Mouse (Mus musculus) left cerebral cortex, postnatal 36 days (tissue): ENCODE measurements around the gene Tipin. TPM values are rescaled to one million over a fixed set of nuclear protein-coding genes. Genes with fewer than 3 reads are reported as not detected.
"Not testable (repeated sequence)": the region's sequence is repeated elsewhere in the genome, so short reads cannot be mapped to it uniquely, and the experiment has no call there.

ENCODE experiments used
- DNase-seq, 2 experiments: peaks; one replicate each; pipeline ENCODE4 v3.0.0; 2021 to 2022; ENCODE audit warnings: low spot score in 2 of 2, mixed read lengths in 1 of 2
- intact Hi-C: fragments of 180-260 bp; cut with DNase I; formaldehyde crosslinking; loops from one replicate; pipeline ENCODE4 v1.15.1; 2025
- total RNA-seq, 2 experiments: library from RNA; stranded (reverse); gene quantifications; 2 replicates each; pipeline ENCODE4 v1.2.3; 2021

The Tipin gene
- total RNA-seq, 2 experiments from 2014 or later: 16.8 to 27.1 TPM

DNA sequence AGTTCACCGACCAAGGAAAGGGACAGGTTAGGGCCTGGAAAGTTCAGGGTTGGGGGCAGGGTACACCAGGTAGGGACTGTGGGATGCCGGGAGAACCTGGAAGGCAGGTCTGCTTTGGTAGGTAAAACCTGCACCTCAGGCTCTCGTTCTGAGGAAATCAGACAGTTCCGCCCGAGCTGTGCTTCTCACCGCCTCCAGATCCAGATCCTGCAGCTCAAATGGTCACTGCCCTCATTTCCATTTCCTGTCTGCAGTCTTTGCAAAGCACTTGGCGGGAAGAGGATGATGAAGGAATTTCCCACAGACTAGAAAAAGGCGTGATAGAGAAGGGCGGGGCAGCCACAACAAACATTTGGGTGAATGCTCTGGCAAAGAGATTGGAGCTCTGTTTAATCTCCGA is 13.2 kb upstream of the Tipin start:
- no peak for DNase-seq
- intact Hi-C loops: no loop called here

DNA sequence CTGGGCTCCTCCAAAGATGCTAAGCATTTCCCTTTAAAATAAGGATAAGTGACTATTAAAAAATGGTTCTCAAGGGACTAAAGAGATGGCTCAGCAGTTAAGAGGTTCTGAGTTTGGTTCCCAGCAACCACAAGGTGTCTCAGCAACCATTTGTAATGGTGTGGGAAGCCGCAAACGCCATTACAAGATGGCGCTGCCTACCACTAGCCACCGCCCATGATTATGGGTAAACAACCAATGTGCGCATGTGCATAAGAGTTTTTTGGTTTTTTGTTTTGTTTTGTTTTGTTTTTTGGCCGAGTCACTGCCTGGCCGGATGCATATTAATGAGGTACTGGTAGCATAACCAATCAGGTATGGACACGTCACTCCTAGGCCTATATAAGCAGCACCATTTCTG is 12.5 kb upstream of the Tipin start:
- DNase-seq, intact Hi-C loops: not testable (repeated sequence)

DNA sequence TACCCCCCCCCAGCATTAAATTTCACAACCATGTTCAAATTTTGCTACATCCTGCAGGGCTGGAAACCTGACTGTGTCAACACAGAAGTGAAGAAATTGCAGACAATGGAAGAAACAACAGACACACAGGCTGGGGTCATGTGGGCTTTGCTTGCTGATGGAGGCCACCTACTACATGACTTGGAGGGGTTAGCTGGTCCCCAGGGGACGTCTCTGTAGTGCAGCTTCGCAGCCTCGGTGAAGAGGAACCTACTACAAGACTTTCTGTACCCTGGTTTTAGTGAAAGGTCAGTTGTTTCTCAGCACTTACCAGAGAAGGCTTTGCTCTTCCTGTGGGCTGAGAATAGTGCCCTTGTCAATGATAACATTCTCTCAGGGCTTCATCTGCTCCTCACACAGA is 10.1 kb upstream of the Tipin start:
- intact Hi-C loops: loop anchor here (5.0 to 10.0 kb wide), 2 partner anchors 134 to 356 kb away; no protein-coding TSS in a partner anchor
- no peak for DNase-seq

DNA sequence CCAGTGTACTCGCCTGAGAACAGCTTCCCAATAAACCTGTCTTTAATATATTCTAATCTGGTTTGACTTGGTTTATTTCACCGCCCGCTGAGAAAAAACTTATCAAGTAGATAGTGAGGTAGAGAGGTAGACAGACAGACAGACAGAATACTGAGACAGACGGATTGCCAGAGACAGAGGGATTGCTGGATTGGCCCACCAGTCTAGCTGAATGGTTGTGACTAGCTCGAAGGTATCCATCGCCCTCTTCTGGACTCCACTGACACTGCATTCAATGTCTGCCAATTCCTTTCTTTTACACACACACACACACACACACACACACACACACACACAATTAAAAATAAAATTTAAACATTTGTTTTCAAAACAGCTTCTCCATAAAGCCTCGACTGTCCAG is 8.8 kb upstream of the Tipin start:
- DNase-seq: peak; percentile 38 to 48

DNA sequence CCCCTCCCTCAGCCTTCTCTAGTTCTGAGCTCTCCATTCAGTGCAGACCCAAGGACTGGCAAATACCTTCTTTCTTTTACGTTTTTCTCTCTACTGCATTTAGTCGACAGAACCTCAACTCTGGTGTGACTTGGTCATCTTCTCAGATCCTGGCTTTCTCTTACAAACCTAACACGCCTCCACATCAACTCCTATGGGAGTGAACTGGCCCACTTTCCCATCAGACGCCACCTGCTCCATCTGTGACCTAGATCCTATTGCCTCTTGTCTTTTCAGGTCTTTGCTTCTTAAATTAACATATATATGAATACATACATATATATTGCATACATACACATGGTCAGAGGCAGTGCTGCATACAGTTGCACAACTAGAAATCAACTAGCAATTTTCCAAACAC is 7.6 kb upstream of the Tipin start:
- DNase-seq: no peak

More for the DNA sequence above, 8.8 kb upstream of the Tipin start:
- intact Hi-C loops: loop anchor here (5.0 to 10.0 kb wide), 2 partner anchors 135 to 358 kb away; no protein-coding TSS in a partner anchor

DNA sequence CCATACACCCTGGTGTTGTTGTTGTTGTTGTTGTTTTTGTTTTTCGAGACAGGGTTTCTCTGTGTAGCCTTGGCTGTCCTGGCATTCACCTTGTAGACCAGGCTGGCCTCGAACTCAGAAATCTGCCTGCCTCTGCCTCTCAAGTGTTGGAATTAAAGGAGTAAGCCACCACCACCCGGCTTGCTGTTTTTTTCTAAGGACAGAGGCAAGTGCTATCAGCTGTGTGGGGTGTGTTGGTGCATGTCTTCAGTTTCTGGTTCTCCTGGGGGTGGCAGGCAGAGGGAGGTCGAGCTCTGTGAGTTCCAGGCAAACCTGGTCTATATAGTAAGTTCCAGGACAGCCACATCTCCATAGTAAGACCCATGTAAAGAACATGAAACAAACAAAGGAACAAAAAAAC is 7.1 kb upstream of the Tipin start:
- intact Hi-C loops: loop anchor here (5.0 to 10.0 kb wide), 2 partner anchors 137 to 359 kb away; no protein-coding TSS in a partner anchor
- DNase-seq: no peak

More for the DNA sequence above, 7.6 kb upstream of the Tipin start:
- intact Hi-C loops: loop anchor here (5.0 to 10.0 kb wide), 2 partner anchors 136 to 359 kb away; no protein-coding TSS in a partner anchor

DNA sequence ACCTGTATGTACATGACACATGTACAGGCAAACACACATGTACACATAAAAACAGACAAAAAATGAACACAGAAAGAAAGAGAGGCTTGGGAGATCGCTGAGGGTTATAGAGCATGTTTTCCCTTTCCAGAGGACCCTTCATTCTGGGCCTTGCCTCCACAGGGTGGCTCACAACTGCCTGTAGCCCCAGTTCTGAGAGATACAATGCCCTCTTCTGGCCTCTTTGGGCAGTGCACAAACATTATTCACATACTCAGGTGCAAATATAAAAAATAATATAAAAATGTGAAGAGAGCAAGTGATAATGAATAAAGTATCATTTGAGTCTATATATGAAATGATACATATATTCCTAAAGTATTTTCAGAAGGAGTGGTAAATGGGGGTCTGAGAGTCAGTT is 6.5 kb upstream of the Tipin start:
- intact Hi-C loops: loop anchor here (5.0 to 10.0 kb wide), 2 partner anchors 138 to 360 kb away; no protein-coding TSS in a partner anchor
- no peak for DNase-seq

DNA sequence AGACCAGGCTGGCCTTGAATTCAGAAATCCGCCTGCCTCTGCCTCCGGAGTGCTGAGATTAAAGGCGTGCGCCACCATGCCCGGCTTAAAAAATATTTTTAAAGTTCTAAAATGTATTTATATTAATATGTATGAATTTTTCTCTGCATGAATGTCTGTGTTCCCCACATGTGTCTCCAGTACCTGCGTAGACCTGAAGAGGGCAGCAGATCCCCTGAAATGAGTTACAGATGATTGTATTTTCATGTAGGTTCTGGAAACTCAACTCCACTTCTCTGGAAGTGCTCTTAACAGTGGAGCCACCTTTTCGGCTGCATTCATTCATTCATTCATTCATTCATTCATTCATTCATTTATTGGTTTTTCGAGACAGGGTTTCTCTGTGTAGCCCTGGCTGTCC is 3.7 kb upstream of the Tipin start:
- intact Hi-C loops: loop anchor here (10.0 kb wide), 1 partner anchor 363 kb away; no protein-coding TSS in a partner anchor
- DNase-seq: peak; percentile 29 to 51

DNA sequence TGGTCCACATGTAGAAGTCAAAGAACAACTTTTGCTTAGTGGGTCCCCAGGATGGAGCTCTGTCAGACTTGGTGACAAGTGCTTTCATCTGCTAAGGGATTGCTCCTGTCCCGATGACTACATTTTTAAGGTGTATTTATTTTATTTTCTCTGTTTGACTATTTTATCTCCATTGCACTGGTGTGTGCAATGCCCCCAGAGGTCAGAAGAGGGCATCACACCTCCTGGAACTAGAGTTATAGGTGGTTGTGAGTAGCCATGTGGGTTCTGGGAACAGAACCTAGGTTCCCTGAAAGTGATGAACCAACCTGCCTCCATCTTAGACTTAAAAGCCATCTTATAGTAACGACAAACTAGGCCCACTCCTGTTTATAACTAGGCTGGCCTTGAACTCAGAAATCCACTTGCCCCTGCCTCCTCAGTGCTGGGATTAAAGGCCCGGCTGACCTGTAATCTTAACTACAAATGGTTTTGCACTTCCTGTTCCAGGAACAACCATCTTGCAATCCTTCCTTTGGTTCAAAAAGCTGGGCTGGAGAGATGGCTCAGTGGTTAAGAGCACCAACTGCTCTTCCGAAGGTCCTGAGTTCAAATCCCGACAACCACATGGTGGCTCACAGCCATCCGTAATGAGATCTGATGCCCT is 2.6 kb upstream of the Tipin start:
- DNase-seq: no peak
- intact Hi-C loops: loop anchor here (10.0 kb wide), 1 partner anchor 364 kb away; no protein-coding TSS in a partner anchor

DNA sequence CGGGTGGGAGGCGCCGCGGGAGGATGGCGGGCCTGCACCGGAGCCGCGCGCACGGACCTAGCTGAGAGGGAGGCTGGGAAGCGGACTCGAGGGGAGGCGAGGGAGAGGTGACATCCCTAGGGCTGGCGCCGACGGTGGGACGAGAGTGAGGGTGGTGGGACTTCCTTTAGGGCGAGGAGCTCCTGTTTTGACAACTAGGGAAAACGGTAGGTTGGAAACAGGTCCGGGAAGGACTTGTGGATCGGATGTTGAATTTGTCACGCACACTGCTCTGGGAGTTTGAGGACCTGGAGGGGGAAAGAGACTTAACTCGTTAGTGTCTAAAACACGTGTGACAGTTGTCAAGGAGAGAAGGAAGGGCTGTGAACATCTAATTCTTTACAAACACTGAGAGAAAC is 399 bp downstream of the Tipin start:
- intact Hi-C loops: no loop called here
- no peak for DNase-seq

DNA sequence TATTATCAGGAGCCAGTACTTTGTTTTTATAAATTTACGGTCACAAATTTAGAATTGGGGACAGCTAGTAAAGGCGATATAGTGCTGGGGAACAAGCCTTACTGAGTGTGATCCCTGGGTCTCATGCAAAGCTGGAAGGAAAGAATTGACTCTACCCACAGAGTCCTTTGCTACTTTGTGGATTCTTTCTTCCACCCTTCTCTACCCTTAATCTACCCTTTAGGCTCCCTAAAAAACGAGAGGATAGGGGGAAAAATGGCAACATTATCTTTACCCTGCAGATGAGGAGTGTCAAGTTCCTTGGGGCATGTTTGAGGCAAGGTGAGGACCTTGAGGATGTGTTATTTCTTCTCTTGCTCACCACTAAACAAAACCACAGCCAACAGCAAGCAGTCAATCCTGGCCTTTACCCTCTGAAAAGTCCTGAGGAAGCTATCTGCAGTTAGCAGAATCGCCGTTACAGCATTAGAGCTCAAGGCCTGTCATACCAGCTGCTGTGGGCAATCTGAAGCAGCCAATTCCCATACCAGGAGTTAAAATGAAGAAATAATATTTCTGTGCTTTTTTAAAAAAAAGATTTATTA is 1.1 kb downstream of the Tipin start:
- intact Hi-C loops: no loop called here
- no peak for DNase-seq

DNA sequence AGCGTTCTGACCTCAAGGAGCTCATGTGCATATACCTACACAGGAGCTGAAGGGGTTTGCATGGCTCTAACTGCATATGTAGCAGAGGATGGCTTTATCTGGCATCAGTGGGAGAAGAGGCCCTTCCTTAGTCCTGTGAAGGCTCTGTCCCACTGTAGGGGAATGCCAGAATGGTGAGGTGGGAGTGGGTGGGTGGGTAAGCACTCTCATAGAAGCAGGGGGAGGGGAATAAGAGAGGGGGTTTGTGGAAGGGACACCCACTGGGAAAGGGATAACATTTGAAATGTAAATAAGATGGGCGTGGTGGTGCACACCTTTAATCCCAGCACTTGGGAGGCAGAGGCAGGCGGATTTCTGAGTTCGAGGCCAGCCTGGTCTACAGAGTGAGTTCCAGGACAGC is 21.7 kb downstream of the Tipin start:
- intact Hi-C loops, DNase-seq: not testable (repeated sequence)

DNA sequence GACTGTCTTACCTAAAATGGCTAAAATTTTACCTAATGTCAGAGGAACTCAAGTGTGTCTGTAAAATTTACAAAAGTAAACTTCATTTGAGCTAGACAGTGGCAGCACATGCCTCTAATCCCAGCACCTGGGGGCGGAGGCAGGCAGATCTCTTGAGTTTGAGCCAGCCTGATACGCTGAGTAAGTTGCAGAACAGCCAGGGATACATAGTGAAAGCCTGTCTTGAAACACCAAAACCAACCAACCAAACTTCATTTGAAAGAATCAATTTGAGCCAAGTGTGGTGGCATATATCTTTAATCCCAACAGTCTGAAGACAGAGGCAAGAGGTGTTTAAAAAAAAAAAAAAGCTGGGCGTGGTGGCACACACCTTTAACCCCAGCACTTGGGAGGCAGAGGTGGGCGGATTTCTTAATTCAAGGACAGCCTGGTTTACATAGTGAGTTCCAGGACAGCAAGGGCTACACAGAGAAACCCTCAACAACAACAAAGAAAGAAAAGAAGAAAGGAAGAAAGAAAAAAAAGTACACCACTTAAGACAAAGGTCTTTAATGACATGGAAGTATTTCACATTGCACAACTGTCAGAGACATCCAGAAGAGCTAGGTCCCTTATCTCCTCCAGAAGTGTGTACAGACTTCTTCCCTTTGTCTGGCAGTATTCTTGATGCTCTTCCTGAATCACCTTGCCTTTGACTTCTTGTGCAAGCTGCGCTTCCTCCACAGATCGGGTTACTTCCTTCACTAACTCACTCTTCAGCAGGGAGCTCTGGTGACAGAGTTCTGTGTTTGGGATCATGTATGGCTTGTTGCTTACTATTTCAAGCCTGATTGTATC is 25.3 kb downstream of the Tipin start:
- no peak for DNase-seq
- intact Hi-C loops: no loop called here

DNA sequence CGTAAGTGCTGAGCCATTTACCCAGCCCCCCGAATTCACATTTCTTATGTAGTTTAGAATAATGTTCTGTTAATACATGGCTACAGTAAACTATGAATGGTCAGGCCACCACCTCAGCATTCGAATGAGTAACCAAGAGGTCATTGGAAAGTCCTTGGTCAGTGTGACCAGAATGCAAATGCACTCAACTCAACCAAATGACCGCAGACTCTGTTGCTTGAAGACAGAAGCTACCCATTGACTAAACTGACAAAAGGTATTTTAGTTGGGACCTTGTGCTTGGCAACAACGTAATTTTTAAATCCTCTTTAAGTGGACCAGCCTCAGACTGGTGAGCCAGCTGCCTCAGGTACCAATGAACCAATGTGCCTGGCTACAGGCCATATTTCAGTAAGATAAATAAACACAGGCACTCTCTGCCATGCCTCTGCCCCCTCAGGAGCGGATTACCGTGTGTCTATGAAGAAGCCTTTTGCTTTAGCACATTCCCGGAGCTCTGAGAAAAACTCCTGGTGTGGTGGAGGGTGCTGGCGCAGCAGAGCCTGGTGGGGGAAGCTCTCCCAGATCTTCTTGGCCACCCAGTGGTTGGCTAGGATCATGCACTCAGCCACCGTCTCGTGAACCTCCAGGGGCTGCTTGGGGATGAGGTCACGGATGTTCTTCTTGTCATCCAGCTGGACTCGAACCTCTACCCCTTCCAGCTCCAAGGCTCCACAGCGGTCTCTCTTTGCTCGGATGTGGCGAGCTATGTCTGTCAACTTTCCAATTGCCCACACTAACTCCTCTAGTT is 29.8 kb downstream of the Tipin start:
- no peak for DNase-seq
- intact Hi-C loops: no loop called here

DNA sequence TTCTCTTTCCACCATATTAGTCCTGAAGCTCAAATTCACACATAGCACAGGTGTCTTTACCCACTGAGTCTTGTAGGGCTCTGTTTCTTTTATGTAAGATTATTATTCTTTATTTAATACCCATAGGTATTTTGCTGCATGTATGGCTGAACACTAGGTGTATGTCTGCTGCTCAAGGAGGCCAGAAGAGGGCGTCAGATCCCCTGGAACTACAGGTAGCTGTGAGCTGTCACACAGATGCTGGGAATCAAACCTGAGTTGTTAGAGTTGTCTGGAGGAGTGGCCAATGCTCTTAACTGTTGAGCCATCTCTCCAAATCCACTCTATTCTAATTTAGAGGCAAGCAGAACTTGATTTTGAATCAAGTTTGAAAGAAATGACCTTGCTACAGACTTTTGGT is 30.7 kb downstream of the Tipin start:
- DNase-seq: no peak
- intact Hi-C loops: no loop called here

DNA sequence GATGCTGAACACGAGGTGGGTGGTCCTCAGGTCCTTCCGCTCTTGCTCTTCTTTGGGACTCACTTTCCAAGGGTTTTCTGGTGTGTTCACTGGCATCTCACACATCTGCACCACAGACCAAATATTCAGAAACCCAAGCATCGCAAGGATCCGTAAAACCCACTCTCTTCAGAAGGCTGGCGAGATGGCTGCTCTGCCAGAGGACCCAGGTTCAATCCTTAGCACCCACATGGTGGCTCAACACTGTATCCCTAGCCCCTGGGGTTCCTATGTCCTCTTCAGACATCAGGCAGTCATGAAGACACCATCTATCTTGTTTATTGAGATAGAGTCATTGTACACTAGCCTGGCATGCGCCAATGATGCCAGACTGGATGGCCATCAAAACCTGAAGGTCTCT is 33.3 kb downstream of the Tipin start:
- intact Hi-C loops: no loop called here
- DNase-seq: no peak

DNA sequence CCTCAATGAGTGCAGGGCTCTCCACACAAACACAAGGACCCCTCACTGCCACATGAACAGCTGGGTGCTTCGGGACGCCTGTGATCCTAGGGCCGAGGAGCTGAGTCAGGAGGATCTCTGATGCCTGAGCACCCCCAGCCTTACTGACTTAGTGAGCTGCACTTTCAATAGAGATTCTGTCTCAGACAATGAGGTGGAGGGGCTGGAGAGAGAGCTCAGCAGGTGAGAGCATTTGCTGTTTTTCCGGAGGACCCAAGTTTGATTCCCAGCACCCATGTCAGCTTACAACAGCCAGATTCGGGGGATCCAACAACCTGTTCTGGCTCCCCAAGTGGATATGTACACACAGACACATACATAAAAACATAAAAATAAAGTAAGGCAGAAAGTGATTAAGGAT is 35.6 kb downstream of the Tipin start:
- no peak for DNase-seq
- intact Hi-C loops: no loop called here

DNA sequence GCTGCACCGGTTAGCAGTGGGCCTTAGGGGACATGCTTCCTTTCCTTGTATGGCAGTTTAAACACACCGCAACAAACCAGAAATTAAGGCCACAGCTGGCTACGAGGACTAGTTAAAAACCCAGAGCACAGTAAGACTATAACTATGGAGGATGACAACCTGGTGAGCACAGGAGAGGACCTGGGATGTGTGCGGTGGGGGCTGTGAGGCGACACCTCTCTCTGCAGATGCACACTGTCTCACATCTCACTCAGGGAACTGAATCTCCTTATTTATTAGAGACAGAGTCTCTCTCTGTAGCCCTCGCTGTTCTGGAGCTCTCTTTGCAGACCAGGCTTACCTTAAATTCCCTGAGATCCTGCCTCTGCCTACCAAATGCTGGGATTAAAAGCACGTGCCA is 42.6 kb downstream of the Tipin start:
- intact Hi-C loops: no loop called here
- no peak for DNase-seq

DNA sequence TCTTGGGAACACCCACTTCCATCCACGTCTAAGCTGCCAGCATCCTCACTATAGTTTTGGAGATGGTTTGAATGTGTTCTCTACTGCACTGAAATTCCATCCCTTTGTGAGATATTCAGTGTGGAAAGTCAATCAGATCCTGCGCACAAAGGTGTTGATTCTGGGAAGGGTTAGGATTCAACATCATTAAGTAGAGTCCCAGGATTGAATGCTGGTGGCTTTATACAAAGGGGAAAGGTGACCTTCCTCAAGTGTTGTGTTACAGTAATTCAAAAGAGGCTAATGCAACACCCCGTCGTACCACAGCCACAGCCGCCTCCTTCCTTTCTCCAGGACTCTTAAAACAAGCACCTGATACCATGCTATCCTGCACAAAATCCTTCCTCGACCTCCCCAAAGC is 54.4 kb downstream of the Tipin start:
- intact Hi-C loops: no loop called here
- no peak for DNase-seq

DNA sequence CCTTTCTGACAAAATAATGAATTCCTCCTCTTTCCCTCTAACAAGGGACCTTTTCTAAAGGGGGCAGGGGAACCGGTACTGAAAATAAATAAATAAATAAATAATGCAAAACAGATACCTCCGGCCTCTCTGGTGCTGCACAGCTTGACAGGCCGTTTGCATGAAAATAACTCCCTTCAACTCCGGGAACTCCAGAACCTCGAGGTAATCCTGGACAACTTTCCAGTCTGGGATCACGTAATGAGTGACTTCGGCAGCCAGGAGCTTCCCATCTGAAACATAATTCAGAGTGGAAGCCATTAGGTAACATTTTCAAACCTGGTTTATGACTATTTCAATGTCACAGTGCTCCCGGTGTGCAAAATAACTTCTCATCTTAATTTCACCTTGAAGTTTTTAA is 58.0 kb downstream of the Tipin start:
- intact Hi-C loops: no loop called here
- DNase-seq: no peak
